Mouse (Mus musculus) frontal cortex, adult (tissue): Measurements from ENCODE around the gene Ryr1.

Experiments used
- ATAC-seq: cut with Nextera tagmentation; 2 replicates; pipeline ENCODE4 v1.9.2; 2017; ENCODE audit warnings: mild to moderate bottlenecking, moderate library complexity, mixed read lengths; ENCODE audit not compliant: low TSS enrichment

Ryr1 gene

GRCm38 (mm10) chr7:29124970-29125369, at the start of gene Ryr1:
Gene Ryr1 (minus strand): TSS chr7:29125179.
- no peak for ATAC-seq

- no peak for ATAC-seq
These were observed 47.5 kb upstream of the Ryr1 start for GRCm38 (mm10) chr7:29172390-29173016.

GRCm38 (mm10) chr7:29171562-29172097, 46.7 kb upstream of the Ryr1 start:
- ATAC-seq: no peak

- ATAC-seq: no peak
These were observed 46.0 kb upstream of the Ryr1 start for GRCm38 (mm10) chr7:29170755-29171561.

GRCm38 (mm10) chr7:29170066-29170754, 45.2 kb upstream of the Ryr1 start, which contains the start of the genes Ggn and Spred3:
Gene Ggn (plus strand): TSS chr7:29170210.
Gene Spred3 (minus strand): TSS chr7:29170411.
- peak; percentile 25; the same call in 1 of the 2 replicates for ATAC-seq

GRCm38 (mm10) chr7:29169231-29170065, 44.5 kb upstream of the Ryr1 start:
- ATAC-seq: peak; percentile 86

GRCm38 (mm10) chr7:29168791-29169230, 43.8 kb upstream of the Ryr1 start:
- ATAC-seq: no peak

GRCm38 (mm10) chr7:29168121-29168695, 43.2 kb upstream of the Ryr1 start:
- no peak for ATAC-seq

- no peak for ATAC-seq
These were observed 42.7 kb upstream of the Ryr1 start for GRCm38 (mm10) chr7:29167656-29168055.

- ATAC-seq: no peak
These were observed 38.0 kb upstream of the Ryr1 start for GRCm38 (mm10) chr7:29162750-29163525.

- ATAC-seq: no peak
These were observed 37.3 kb upstream of the Ryr1 start for GRCm38 (mm10) chr7:29162294-29162693.

- ATAC-seq: no peak
These were observed 33.3 kb upstream of the Ryr1 start for GRCm38 (mm10) chr7:29158264-29158663.

GRCm38 (mm10) chr7:29155838-29156782, 31.1 kb upstream of the Ryr1 start, which contains the start of gene Fam98c:
Gene Fam98c (minus strand): TSS chr7:29156234.
- ATAC-seq: peak; percentile 78

- peak; percentile 88 for ATAC-seq
These were observed 30.3 kb upstream of the Ryr1 start for GRCm38 (mm10) chr7:29155196-29155837.

- no peak for ATAC-seq
These were observed 29.2 kb upstream of the Ryr1 start for GRCm38 (mm10) chr7:29154018-29154720.

GRCm38 (mm10) chr7:29151486-29151885, 26.5 kb upstream of the Ryr1 start:
- no peak for ATAC-seq

- ATAC-seq: no peak
These were observed 23.8 kb upstream of the Ryr1 start for GRCm38 (mm10) chr7:29148771-29149170.
